Mouse (Mus musculus) liver, embryonic 16.5 days (tissue): ENCODE measurements around the gene Wdr6. TPM values are rescaled to one million over a fixed set of nuclear protein-coding genes. Genes with fewer than 3 reads are reported as not detected.
A peak's percentile ranks its signal among the peaks of the same experiment; 100 is the strongest.

ENCODE experiments used
- ATAC-seq: fragments of 200-750 bp; cut with Nextera tagmentation; 2 replicates; pipeline ENCODE4 v1.8.0; 2017; ENCODE audit warnings: low read depth, mild to moderate bottlenecking, moderate number of reproducible peaks, moderate library complexity
- H3K27ac ChIP-seq: fragments of 300-500 bp; sonication (generic); 2 replicates; pipeline ENCODE4 v1.5.1; 2014; ENCODE audit warnings: mild to moderate bottlenecking, low read length
- H3K27me3 ChIP-seq: fragments of 300-500 bp; sonication (generic); 2 replicates; pipeline ENCODE4 v1.6.1; 2014; ENCODE audit warnings: low read depth, low read length, mixed read lengths; ENCODE audit not compliant: control insufficient read depth, insufficient read depth
- H3K36me3 ChIP-seq: fragments of 300-500 bp; sonication (generic); 2 replicates; pipeline ENCODE4 v1.6.1; 2014; ENCODE audit warnings: mild to moderate bottlenecking; ENCODE audit not compliant: control insufficient read depth, insufficient read depth
- H3K4me1 ChIP-seq: fragments of 300-500 bp; sonication (generic); 2 replicates; pipeline ENCODE4 v1.6.1; 2014; ENCODE audit warnings: low read depth, low read length, mixed read lengths; ENCODE audit not compliant: control insufficient read depth
- H3K4me2 ChIP-seq: fragments of 300-500 bp; sonication (generic); 2 replicates; pipeline ENCODE4 v1.6.1; 2014; ENCODE audit warnings: low read depth, low read length, mixed read lengths
- H3K4me3 ChIP-seq: fragments of 300-500 bp; sonication (generic); 2 replicates; pipeline ENCODE4 v1.5.1; 2014; ENCODE audit warnings: low read depth, mild to moderate bottlenecking, low read length
- H3K9ac ChIP-seq: fragments of 300-500 bp; sonication (generic); 2 replicates; pipeline ENCODE4 v1.6.1; 2014; ENCODE audit warnings: low read depth, low read length
- H3K9me3 ChIP-seq: fragments of 300-500 bp; sonication (generic); replicated peaks from 2 replicates; pipeline ENCODE4 v1.6.1; 2016; ENCODE audit warnings: low read length; ENCODE audit not compliant: control insufficient read depth
- WGBS: fragments of 180-500 bp; shearing (Covaris S2); extraction: QIAGEN DNeasy Blood & Tissue Kit; methylation state at CpG from one replicate; pipeline ENCODE4 v1.1.7; 2014; ENCODE audit not compliant: insufficient replicate concordance; 5-methylcytosine and 5-hydroxymethylcytosine counted together
- polyA plus RNA-seq: library from polyadenylated mRNA; unstranded; fragments of >200 nt; fragmentation: Nextera tagmentation; extraction: Ambion mirVana; gene quantifications from 2 replicates; pipeline ENCODE4 v1.2.1, GENCODE M21; 2015

Wdr6 gene
- polyA plus RNA-seq, 1 experiment from 2014 or later = 12.2 TPM

DNA sequence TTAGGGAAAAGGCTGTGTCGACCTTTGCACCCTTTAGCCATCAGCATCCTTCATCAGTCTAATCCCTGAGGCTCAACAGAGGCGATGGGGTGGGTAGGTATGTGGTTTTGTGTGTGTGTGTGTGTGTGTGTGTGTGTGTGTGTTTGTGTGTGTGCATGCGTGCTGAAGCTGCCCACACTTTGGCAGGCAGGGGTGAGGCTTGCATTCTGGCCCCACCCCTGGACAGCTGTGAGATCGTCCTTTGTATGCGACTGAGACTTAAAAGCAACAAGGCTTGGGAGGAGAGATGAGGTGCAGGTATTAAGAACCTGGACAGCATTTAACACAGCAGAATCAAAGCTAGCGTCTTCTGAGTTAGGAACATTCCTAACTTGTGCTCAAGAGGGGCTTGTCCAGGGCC is 1.5 kb downstream of the Wdr6 start:
- no peak overlapping the region for H3K4me3 ChIP-seq
- no peak for ATAC-seq
- H3K9me3 ChIP-seq = no peaks in the 10 kb centered on the region
- no peak overlapping the region for H3K9ac ChIP-seq
- no peaks in the 10 kb centered on the region for H3K27me3 ChIP-seq
- no peak overlapping the region for H3K4me2 ChIP-seq
- H3K27ac ChIP-seq = no peak overlapping the region
- WGBS = 56% methylated on average over 6 of the region's 6 CpGs
- peaks cover 7% of the 10 kb centered on the region for H3K36me3 ChIP-seq
- H3K4me1 ChIP-seq = peaks cover 17% of the 10 kb centered on the region

DNA sequence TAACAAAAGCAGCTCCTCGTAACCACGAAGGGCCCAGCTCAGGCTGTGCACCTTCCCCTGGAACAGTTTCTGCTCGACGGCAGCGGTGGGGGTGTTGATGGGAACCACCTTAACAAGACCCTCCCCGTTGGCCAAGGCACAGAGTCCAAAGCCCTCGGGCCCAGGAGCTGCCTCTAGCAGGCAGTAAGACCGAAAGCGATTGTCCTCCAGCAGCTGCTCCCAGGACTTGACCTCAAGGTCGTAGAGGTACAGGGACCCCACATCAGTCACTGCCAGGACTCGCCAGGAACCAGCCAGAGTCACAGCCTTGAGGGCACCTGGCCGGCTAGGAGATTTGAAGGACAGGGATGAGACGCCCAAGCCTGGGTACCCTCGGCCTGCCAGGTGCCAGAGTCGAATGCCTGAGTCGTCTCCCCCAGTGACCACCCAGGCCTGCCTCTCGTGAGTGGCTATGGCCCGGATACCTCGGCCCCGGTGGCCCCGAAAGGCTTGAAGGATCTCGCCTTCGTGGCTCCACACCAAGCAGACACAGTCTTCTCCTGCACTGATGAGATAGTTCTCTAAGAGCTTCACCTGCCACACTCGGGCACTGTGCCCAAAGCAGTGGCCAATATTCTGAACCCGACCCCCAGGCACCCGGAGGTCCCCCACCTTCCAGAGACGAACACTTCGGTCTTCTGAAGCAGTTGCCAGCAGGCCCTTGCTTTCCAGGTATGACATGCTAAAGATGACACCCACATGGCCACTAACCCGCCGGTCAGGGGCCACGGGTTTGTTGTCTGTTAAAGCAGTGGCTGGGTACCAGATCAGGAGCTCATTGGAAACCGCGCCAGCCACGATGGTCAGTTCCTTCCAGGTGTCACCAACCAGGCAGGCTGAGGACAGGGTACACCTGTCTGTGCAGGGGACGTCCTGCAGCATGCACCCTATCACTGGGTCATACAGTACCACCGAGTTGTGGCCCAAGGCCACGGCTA is 2.9 kb downstream of the Wdr6 start:
- no peaks in the 10 kb centered on the region for H3K9me3 ChIP-seq
- no peaks in the 10 kb centered on the region for H3K27me3 ChIP-seq
- H3K4me3 ChIP-seq = no peak overlapping the region
- ATAC-seq = no peak
- H3K4me1 ChIP-seq = peaks cover 20% of the 10 kb centered on the region
- WGBS = 80% methylated on average over 37 of the region's 37 CpGs
- no peak overlapping the region for H3K27ac ChIP-seq
- no peak overlapping the region for H3K9ac ChIP-seq
- peaks cover 7% of the 10 kb centered on the region for H3K36me3 ChIP-seq
- H3K4me2 ChIP-seq = no peak overlapping the region

DNA sequence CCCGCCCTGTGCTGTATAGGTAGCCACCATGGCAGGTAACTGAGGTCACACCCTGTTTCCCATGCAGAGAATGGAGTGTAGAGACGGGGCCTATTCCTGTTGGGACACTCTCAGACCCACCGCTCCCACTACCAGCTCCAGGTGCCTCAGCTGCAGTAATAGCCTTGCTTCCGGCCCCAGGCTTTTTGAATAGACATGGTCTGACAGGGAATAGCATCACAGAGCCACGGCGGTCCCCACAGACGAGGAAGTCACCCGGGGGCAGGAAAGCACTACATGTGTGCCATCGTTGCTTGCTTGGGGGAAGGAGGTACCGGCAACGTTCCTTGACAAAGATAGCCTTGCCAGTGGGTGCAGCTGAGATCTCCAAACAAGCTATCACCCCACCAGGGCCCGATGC is 3.6 kb downstream of the Wdr6 start:
- Histone ChIP-seq H3K9ac (no peak overlapping the region), H3K4me1 (peaks cover 27% of the 10 kb centered on the region), H3K4me3 (no peak overlapping the region), H3K27ac (no peak overlapping the region), H3K9me3 (no peaks in the 10 kb centered on the region), H3K27me3 (no peaks in the 10 kb centered on the region), H3K4me2 (no peak overlapping the region), H3K36me3 (peaks cover 7% of the 10 kb centered on the region)
- WGBS = 69% methylated on average over 12 of the region's 12 CpGs
- no peak for ATAC-seq

DNA sequence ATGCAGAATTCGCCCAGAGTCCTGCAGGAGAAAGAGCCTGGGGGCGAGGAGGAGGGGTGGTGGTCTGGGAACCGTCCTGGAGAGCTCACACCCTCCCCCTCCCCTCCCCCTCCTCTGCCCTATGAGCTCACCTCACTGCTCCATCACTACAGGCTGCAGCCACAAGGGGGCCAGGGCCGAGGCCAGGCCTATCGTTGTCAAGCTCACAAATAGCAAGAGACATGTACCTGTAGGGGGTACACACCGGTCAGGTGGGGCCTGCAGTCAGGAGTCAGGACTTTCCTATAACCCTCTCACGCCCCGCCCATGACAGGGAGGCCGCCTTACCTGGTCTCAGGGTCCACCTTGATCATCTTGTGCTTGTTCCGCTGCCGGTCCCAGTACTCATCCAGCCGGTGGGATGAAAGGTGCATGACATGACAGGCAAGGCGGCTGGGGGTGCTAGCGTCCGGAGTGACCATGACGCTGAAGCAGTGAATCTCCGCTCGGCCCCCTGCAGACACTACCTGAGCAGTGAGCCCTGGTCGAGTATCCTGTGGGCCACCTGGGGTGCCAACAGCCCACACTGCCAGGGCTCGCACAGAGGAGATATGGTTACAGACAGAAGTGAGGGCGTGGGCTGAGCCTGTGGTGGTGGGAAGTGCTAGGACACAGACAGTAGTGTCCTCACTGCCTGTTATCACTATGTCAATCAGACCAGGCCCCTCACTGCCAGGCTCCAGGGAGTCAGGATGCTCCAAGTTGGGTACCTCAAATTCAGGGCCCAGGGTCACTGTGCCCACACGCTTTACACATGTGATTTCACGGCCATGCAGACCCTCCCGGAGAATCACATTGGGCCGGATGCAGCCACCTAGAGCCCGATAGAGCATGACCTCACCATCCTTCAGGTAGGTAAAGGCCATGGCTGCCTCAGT is 4.5 kb downstream of the Wdr6 start:
- Histone ChIP-seq H3K27ac (no peak overlapping the region), H3K36me3 (peaks cover 7% of the 10 kb centered on the region), H3K4me2 (no peak overlapping the region), H3K9ac (no peak overlapping the region), H3K4me1 (peaks cover 28% of the 10 kb centered on the region), H3K27me3 (no peaks in the 10 kb centered on the region), H3K9me3 (no peaks in the 10 kb centered on the region), H3K4me3 (no peak overlapping the region)
- WGBS = 62% methylated on average over 26 of the region's 26 CpGs
- no peak for ATAC-seq

DNA sequence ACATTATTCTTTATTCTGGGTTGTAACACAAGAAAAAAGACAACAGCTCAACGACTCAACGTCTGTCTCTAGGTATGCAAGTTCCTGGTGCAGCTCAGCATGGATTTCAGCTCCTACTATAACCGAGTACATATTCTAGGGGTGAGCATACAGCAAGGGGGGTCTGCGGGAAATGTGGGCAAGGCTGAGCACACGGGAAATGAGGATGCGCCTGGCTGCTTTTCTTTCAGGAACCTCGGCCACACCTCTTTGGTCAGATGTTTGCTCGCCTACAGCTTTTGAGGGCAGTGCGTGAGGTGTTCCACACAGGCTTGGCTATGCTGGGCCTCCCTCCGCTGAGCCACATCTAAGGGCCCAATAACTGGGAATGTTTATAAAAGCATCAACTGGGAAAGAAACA is 6.2 kb downstream of the Wdr6 start:
- Histone ChIP-seq H3K36me3 (peaks cover 7% of the 10 kb centered on the region), H3K27ac (no peak overlapping the region), H3K4me1 (peaks cover 31% of the 10 kb centered on the region), H3K27me3 (no peaks in the 10 kb centered on the region), H3K4me2 (no peak overlapping the region), H3K9me3 (no peaks in the 10 kb centered on the region), H3K4me3 (no peak overlapping the region), H3K9ac (no peak overlapping the region)
- no peak for ATAC-seq
- 78% methylated on average over 10 of the region's 10 CpGs for WGBS

DNA sequence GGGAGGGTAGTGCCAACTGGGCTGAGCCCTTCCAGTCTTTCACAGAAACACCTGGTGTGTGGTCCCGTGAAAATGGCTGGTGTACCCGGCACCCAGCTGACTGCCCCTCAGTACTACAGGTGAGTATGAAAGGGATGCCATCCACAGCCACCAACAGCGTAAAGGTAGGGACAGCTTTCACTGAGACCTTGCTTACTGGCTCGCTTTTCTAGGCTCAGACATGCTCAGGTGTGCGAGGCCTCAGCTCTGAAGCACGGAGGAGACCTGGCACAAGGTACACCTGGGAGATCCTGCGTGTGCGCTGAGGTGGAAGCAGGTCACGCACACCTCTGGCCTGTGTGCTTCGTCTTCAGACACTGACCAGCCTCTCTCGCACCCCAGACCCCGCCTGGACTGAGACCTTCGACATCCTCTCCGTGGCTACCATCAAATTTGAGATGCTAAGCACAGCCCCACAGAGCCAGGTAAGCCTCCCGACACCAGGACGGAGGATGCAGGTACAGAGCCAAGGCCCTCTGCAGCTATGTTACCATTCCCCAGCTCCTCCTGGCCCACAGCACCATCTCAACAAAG is 7.1 kb downstream of the Wdr6 start:
- no peaks in the 10 kb centered on the region for H3K9me3 ChIP-seq
- no peak overlapping the region for H3K4me3 ChIP-seq
- no peak for ATAC-seq
- no peak overlapping the region for H3K27ac ChIP-seq
- no peak overlapping the region for H3K9ac ChIP-seq
- no peaks in the 10 kb centered on the region for H3K27me3 ChIP-seq
- H3K4me1 ChIP-seq = peaks cover 30% of the 10 kb centered on the region
- no peak overlapping the region for H3K4me2 ChIP-seq
- peaks cover 7% of the 10 kb centered on the region for H3K36me3 ChIP-seq
- 86% methylated on average over 16 of the region's 16 CpGs for WGBS

DNA sequence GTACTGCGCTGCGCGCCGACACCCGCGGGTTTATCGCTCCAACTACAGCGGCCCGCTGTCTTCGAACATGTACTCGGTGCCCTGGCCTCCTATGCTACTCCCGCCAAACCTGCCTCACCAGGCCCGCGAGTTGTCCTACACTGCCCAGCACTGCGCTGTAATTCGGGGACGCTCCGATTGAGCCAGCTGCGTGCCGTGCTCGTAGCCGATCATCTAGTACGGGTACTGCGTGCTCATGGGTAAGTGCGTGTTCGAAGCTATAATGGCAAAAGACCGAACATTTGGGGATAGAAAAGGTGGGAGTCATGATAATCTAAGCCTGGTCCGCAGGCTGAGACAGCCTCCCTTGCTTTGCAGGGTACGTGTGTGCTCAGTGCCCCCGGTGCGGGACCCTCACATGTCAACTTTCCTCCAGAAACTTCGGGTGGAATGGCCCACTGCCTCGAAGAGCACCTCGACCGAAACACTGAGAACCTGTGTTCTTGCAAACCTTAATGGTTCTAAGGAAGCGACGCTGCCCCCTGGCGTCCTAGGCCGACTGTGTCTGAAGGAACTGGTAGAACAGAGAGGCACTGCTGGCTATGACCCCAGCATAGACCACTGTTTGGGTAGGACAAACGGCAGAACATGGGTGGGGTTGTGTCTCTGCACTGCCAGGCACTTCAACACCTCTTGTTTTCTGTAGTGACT is 8.2 kb downstream of the Wdr6 start:
- H3K27ac ChIP-seq = peak overlapping the region; percentile 46
- 1% methylated on average over 40 of the region's 40 CpGs for WGBS
- peak overlapping the region; percentile 85 for H3K4me3 ChIP-seq
- peak; percentile 0; the same call in 1 of the 2 replicates for ATAC-seq
- peak overlapping the region; percentile 74 for H3K9ac ChIP-seq
- H3K9me3 ChIP-seq = no peaks in the 10 kb centered on the region
- H3K4me2 ChIP-seq = peak overlapping the region; percentile 96
- peaks cover 7% of the 10 kb centered on the region for H3K36me3 ChIP-seq
- H3K4me1 ChIP-seq = peaks cover 40% of the 10 kb centered on the region
- no peaks in the 10 kb centered on the region for H3K27me3 ChIP-seq

DNA sequence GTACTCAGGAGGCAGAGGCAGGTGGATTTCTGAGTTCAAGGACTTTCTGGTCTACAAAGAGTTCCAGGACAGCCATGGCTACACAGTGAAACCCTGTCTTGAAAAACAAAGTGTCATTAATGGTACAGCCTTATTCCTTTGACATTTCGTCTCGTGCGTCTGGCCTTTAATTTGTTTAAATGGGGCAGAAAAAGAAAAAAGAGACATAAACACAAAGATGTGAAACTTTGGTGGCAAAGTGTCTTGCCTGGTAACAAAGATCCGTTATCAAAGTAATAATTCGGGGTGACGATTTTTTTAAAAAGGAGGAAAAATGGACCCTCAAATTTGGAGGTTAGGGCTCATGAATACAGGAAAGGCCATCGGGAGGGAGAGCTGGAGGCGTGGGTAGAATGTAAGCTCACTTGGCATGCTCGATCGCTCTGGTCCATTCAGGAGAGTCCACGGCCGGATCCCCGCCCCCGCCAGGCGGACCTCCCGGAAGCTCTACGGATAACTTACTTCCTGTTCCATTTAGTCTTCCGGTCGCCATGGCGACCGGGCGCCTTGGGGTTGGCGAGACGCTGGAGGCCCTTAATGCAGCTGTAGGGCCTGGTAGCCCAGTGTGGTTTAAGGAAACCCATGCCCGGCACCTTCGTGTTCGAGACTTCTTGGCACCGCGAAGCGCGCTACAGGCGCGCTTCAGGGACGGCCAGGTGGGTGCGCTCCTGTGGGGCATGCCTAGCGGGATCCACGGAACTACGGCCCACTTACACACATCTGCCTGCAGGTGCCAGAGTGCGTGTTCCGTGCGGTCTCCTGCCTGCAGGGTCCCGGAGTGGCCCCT is 8.9 kb downstream of the Wdr6 start, which contains the start of gene Dalrd3:
Gene Dalrd3, plus strand, starts transcription at position 506 of the 826 bp plus-strand sequence.
- H3K9ac ChIP-seq = peak within 1 kb of the TSS; percentile 74
- peak; percentile 62 for ATAC-seq
- peaks cover 7% of the 10 kb centered on the region for H3K36me3 ChIP-seq
- WGBS = 4% methylated on average over 42 of the region's 42 CpGs
- peak within 1 kb of the TSS; percentile 96 for H3K4me2 ChIP-seq
- no peaks in the 10 kb centered on the region for H3K27me3 ChIP-seq
- peak within 1 kb of the TSS; percentile 87 for H3K4me3 ChIP-seq
- H3K27ac ChIP-seq = peak within 1 kb of the TSS; percentile 46
- H3K4me1 ChIP-seq = peaks cover 40% of the 10 kb centered on the region
- H3K9me3 ChIP-seq = no peaks in the 10 kb centered on the region
